Mouse (Mus musculus): ENCODE measurements around the gene Abl1. TPM values are rescaled to one million over a fixed set of nuclear protein-coding genes. Genes with fewer than 3 reads are reported as not detected.

Gene Abl1
- total and polyA plus RNA-seq, 3 experiments: 9.8 to 22.4 (median 15.2) TPM

GRCm38 (mm10) chr2:31836985-31837384, 148.8 kb downstream of the Abl1 start:
- TF ChIP-seq USF1 (IDR thresholded peaks at IDR 0.05; ENCODE audit: low read depth, low read length) (no peak), MXI1 (IDR thresholded peaks at IDR 0.05; ENCODE audit: low read depth, low read length) (no peak), JUN (IDR thresholded peaks at IDR 0.05; ENCODE audit: insufficient read depth, low read depth, low read length) (no peak), RAD21 (IDR thresholded peaks at IDR 0.05; ENCODE audit: low read depth, low read length) (no peak), TCF12 (IDR thresholded peaks at IDR 0.05; ENCODE audit: low read depth, low read length) (no peak), IRF4 (IDR thresholded peaks at IDR 0.05; ENCODE audit: low read depth, low read length) (no peak), ETS1 (conservative IDR thresholded peaks at IDR 0.05; ENCODE audit: low read depth, low read length) (no peak), POLR2AphosphoS2 (IDR thresholded peaks at IDR 0.05; ENCODE audit: low read depth, low read length) (no peak), NRF1 (IDR thresholded peaks at IDR 0.05; ENCODE audit: low read depth, low read length) (no peak), NELFE (IDR thresholded peaks at IDR 0.05; ENCODE audit: low read depth, low read length) (no peak), MAFK (IDR thresholded peaks at IDR 0.05; ENCODE audit: insufficient replicate concordance, low read length) (no peak), KAT2A (IDR thresholded peaks at IDR 0.05; ENCODE audit: insufficient replicate concordance, low read length) (no peak), UBTF (IDR thresholded peaks at IDR 0.05; ENCODE audit: low read depth, low read length) (no peak), ZC3H11A (IDR thresholded peaks at IDR 0.05; ENCODE audit: low read depth, low read length) (no peak), E2F4 (IDR thresholded peaks at IDR 0.05; ENCODE audit: insufficient replicate concordance, low read depth, low read length) (no peak), RCOR1 (conservative IDR thresholded peaks at IDR 0.05; ENCODE audit: low read depth, low read length) (no peak), ZMIZ1 (IDR thresholded peaks at IDR 0.05; ENCODE audit: low read depth, low read length) (no peak), ELF1 (IDR thresholded peaks at IDR 0.05; ENCODE audit: low read depth, low read length) (no peak)
- in situ Hi-C loops (cut with MboI; ENCODE audit: low pct_ligation_motif_present, low pct_unique_long_range_greater_than_20kb, low sequenced_read_pairs): no loop called here
- no peak overlapping the region for H3K9ac ChIP-seq (ENCODE audit: insufficient read depth, low read depth)
- no peaks in the 10 kb centered on the region for H3K9me3 ChIP-seq (replicated peaks; ENCODE audit: low read length)
- H3K4me3 ChIP-seq (replicated peaks in 1 of 3; ENCODE audit: low read depth in 2 of 3, low read length in 2 of 3, poor library complexity in 1 of 3): no peak overlapping the region
- H3K79me2 ChIP-seq (replicated peaks; ENCODE audit: control insufficient read depth, extremely low read depth, insufficient read depth, poor library complexity, severe bottlenecking): no peaks in the 10 kb centered on the region
- dilution Hi-C loops (cut with MboI; ENCODE audit: extremely low pct_ligation_motif_present, extremely low pct_unique_long_range_greater_than_20kb, low sequenced_read_pairs): no loop called here
- no peak overlapping the region for H3K4me2 ChIP-seq (ENCODE audit: insufficient read depth, low read depth, poor library complexity, severe bottlenecking)
- peaks cover 95% of the 10 kb centered on the region for H3K27me3 ChIP-seq (replicated peaks)
- DNase-seq (ENCODE audit: extremely low read depth): no peak
- H3K4me1 ChIP-seq (ENCODE audit: control insufficient read depth in 1 of 2, insufficient read depth in 2 of 2): peaks cover 0 to 2% of the 10 kb centered on the region in 2 experiments; a peak in 1 of 4 replicates
- H3K36me3 ChIP-seq (replicated peaks in 1 of 2; ENCODE audit: control insufficient read depth in 1 of 2, insufficient read depth in 1 of 2, low read length in 1 of 2): no peaks in the 10 kb centered on the region
- H3K27ac ChIP-seq (ENCODE audit: insufficient read depth, low read depth): no peak overlapping the region

GRCm38 (mm10) chr2:31838868-31839267, 150.7 kb downstream of the Abl1 start:
- dilution Hi-C loops (cut with MboI; ENCODE audit: extremely low pct_ligation_motif_present, extremely low pct_unique_long_range_greater_than_20kb, low sequenced_read_pairs): no loop called here
- peaks cover 0 to 2% of the 10 kb centered on the region in 2 experiments; a peak in 1 of 4 replicates for H3K4me1 ChIP-seq (ENCODE audit: control insufficient read depth in 1 of 2, insufficient read depth in 2 of 2)
- H3K9me3 ChIP-seq (replicated peaks; ENCODE audit: low read length): no peaks in the 10 kb centered on the region
- no peak overlapping the region for H3K4me2 ChIP-seq (ENCODE audit: insufficient read depth, low read depth, poor library complexity, severe bottlenecking)
- TF ChIP-seq HCFC1 (IDR thresholded peaks at IDR 0.05; ENCODE audit: low read depth, low read length) (no peak), NELFE (IDR thresholded peaks at IDR 0.05; ENCODE audit: low read depth, low read length) (no peak), SIN3A (IDR thresholded peaks at IDR 0.05; ENCODE audit: low read length) (no peak), CTCF (conservative IDR thresholded peaks at IDR 0.05 in 1 of 2, IDR thresholded peaks at IDR 0.05 in 1 of 2; ENCODE audit: low read depth in 2 of 2, low read length in 2 of 2) (no peak), JUN (IDR thresholded peaks at IDR 0.05; ENCODE audit: insufficient read depth, low read depth, low read length) (no peak), CHD2 (IDR thresholded peaks at IDR 0.05; ENCODE audit: low read length) (no peak), RCOR1 (conservative IDR thresholded peaks at IDR 0.05; ENCODE audit: low read depth, low read length) (no peak)
- no peaks in the 10 kb centered on the region for H3K79me2 ChIP-seq (replicated peaks; ENCODE audit: control insufficient read depth, extremely low read depth, insufficient read depth, poor library complexity, severe bottlenecking)
- H3K27me3 ChIP-seq (replicated peaks): peaks cover 94% of the 10 kb centered on the region
- H3K9ac ChIP-seq (ENCODE audit: insufficient read depth, low read depth): no peak overlapping the region
- no peak overlapping the region for H3K4me3 ChIP-seq (replicated peaks in 1 of 3; ENCODE audit: low read depth in 2 of 3, low read length in 2 of 3, poor library complexity in 1 of 3)
- H3K36me3 ChIP-seq (replicated peaks in 1 of 2; ENCODE audit: control insufficient read depth in 1 of 2, insufficient read depth in 1 of 2, low read length in 1 of 2): no peaks in the 10 kb centered on the region
- no peak overlapping the region for H3K27ac ChIP-seq (ENCODE audit: insufficient read depth, low read depth)
- DNase-seq (ENCODE audit: extremely low read depth): no peak
- in situ Hi-C loops (cut with MboI; ENCODE audit: low pct_ligation_motif_present, low pct_unique_long_range_greater_than_20kb, low sequenced_read_pairs): no loop called here

Measured in CH12.LX (cell line).